Mouse (Mus musculus) adrenal gland, postnatal 14 days (tissue): ENCODE results near the gene Mgat5. TPM values are rescaled to one million over a fixed set of nuclear protein-coding genes. Genes with fewer than 3 reads are reported as not detected.
A peak's percentile ranks its signal among the peaks of the same experiment; 100 is the strongest.

Source experiments
- DNase-seq: peaks from one replicate; pipeline ENCODE4 v3.0.0; 2021; ENCODE audit warnings: mixed read lengths
- total RNA-seq: library from RNA; stranded (reverse); gene quantifications from 2 replicates; pipeline ENCODE4 v1.2.3, GENCODE M21; 2021

The Mgat5 gene
- total RNA-seq, 1 experiment from 2014 or later: 12.0 TPM

GRCm38 (mm10) chr1:127262170-127262837 lies 57.5 kb downstream of the Mgat5 start:
- DNase-seq: no peak

DNA sequence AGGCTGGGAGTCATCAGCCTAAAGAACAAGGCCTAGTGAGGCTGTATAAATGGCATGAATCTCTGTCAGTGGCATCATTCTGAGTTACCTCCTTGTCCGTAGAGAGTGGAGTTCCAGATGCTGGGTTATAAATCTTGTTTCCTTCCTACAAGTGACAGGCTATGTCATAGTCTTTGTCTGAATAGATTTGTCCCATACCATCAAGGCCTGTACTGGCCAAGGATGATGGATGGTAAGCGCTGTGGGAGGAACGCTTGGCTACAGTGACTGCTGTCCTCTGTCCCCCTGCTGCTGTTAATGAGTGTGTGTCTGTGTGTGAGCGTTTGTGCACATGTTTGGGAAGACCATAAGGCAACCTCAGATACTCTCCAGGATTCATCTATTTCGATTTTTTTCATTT lies 63.2 kb downstream of the Mgat5 start:
- DNase-seq: no peak

DNA sequence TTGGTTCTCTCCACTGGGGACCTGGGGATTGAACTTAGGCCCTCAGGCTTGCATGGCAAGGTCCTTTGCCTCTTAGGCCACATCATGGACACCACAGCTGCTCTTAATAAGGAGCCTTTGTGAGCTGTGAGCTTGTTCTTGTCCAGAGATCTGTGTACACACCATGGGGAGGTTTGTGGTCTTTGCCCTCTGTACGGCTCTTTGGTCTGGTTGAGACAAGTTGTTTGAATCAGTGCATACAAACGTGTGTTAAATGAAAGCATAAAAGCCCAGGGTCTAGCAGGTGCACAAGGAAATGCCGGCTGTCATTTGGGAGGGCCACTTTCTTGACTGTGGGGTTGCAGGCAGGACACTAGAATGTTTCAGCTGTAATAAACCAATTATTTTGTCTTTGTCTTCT lies 64.5 kb downstream of the Mgat5 start:
- no peak for DNase-seq

DNA sequence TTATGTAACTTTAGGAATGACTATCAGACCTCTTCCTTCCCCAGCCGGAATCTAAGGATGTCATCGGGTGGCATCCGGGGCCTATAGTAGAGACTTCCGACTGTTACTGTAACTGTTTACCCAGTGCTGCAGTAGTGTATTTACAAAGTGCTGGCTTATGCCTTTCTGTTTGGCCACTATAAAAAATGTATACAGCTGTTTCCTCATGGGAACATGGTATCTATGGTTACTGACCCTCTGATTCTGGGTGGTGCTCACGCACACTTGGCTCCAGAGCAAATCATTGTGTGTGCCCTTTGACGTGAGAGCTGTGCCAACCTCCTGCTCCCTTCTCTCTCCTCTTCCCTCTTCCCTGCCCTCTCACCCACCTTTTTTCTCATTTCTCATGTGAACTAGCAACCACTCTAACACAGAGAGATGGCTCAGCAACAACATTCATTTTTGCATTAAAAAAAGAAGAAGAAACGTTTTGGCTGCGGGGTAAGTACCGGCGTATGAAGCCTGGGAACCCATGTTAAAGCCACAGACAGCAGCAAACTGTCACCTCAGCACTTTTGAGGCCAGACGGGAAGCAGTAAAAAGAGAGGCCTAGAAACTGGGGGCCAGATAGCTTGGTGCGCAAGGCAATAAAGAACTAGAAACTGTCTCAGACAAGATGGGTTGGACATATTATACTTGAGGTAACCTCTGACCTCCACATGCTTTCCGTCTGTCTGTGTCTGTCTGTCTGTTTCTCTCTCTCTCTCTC lies 65.6 kb downstream of the Mgat5 start:
- no peak for DNase-seq

- DNase-seq: no peak
Observed at GRCm38 (mm10) chr1:127271156-127271555, 66.3 kb downstream of the Mgat5 start.

DNA sequence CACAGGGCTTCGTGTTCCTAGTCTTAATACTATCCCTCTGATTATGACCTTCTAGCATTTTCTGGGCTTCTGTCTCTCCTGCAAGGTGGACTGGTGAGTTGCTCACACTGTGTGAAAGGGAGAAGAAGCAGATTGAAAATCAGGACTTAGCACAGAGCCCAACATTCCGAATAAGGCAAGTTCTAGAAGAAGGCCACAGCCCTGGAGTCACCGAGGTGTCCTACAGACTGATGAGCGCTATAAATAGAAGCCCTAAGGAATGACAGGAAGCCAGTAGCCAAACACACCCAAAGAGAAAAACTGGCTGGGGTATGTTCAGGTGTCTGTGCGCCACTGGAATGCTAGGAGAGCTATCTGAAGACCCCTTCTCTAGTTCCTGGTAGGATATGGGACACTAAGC lies 68.5 kb downstream of the Mgat5 start:
- no peak for DNase-seq

DNA sequence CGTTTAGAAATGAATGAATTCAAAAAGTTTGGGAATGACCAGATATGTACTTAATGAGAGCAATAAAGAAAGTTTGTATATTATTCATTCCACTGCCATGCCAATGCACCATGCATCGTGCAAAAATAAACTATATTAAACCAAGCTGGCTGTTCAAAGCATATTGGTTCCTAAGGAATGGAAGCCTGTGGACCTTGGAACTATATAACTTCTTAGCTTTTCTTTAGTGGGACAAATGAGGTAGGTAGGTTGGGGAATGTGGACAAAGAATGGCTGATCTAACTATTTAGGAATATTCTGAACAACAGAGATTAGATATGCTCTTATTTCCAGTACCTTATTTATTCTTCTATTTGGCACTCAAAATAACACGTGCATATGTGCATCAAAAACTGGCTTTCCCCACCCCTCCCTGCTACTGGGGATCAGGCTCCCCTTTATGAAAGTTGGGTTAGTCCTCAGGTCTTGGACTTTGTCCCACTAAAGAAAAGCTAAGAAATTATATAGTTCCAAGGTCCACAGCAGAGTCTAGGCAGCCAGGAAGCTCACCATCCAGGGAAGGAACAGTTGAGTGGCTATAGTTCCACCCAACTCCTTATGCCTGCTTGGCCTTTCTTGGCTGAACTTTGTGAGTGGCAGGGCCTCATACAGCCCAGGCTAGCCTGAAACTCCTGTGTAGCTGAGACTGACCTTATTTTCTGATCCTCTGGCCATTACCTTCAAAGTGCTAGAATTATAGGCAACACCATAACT lies 70.9 kb downstream of the Mgat5 start:
- no peak for DNase-seq

DNA sequence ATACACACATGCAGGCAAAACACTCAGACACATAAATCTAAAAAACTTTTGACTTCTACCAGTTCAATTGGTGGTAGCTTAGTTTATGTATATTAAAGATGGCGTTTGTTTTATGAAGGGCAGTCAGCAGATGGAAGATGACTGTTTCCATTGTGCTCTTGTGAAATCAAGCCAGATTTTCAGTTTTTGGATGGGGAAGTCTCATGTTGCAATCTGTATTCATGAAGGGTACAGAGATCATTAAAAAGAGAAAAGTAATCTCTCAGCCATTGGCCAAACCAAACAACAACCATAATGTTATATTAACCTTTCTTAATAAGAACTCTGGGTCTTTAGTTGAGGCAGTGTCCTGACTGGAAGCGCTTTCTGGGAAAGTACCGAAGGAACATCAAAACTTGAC lies 73.3 kb downstream of the Mgat5 start:
- no peak for DNase-seq

- DNase-seq: peak; percentile 28
Observed at GRCm38 (mm10) chr1:127280256-127280655, 75.4 kb downstream of the Mgat5 start.

DNA sequence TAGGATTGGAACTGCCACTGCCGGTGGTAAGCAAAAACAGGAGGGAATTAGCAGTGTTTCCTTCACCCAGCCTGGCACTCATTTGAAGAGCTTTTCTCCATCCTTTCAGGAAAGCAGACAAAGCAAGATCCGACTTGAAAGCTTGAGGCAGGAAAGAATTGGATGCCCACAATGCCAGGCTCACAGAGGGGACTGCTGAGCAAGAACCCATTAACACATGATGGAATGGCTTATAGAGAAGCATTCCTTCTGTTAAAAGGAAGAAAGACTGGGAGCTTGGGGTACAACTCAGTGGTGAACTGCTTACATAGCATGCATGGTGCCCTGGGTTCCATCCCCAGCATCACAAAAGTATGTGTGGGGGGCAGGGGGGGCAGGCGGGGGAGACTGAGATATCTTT lies 80.2 kb downstream of the Mgat5 start:
- no peak for DNase-seq

DNA sequence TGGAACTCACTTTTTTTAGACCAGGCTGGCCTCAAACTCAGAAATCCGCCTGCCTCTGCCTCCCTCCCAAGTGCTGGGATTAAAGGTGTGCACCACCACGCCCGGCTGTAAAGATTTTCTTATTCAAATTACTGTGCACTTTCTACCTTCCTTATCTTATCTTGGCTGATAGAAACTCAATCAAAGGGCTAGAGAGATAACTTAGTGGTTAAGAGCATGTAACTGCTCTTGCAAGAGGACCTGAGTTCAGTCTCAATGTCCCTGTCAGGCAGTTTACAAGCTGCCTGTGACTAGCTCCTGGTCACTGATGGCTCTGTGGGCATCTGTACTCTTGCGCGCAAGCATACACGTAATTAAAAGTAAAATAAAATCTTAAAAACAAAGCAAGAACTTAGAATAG lies 82.7 kb downstream of the Mgat5 start:
- DNase-seq: no peak

DNA sequence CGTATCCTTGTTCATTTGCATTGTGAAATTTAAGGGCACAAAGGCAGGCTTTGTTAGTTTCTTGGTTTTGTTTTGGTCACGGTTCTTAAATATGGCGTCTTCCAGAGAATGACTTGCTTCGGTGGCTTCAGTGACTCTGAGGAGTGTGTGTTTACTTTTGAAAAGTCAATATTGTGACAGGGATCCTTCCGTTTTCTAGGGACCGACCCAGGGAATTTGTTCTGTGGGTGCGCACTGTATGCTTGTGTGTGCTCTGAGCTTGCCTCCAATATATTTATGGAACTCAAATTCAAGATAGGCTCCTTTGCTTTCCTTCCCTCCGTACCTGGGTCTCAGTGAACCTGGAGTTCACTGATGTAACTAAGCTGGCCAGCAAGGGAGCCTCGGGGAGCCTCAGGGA lies 86.1 kb downstream of the Mgat5 start:
- DNase-seq: no peak

- no peak for DNase-seq
Observed at GRCm38 (mm10) chr1:127291721-127292120, 86.9 kb downstream of the Mgat5 start.

- DNase-seq: no peak
Observed at GRCm38 (mm10) chr1:127293286-127293685, 88.5 kb downstream of the Mgat5 start.

DNA sequence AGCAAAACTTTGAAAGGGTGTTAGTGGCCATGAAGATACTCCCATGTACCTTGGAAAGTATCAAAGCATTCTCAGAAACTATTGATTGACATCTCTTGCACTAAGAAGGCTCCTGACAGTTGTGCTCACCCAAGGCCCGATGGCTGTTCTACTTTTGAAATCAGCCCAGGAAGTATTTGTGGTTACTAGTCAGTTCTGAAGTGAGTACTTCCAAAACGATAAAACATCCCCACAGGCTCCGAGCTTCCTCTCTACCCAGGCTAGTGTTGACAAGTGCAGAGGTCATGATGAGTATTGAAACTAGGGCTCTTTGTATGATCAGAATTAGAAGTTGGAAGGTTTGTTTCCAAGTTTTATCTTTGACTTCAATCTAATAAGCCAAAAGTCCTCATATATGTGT lies 92.0 kb downstream of the Mgat5 start:
- no peak for DNase-seq

- DNase-seq: no peak
Observed at GRCm38 (mm10) chr1:127299774-127300173, 95.0 kb downstream of the Mgat5 start.

GRCm38 (mm10) chr1:127301038-127301437 lies 96.2 kb downstream of the Mgat5 start:
- no peak for DNase-seq

GRCm38 (mm10) chr1:127302620-127303019 lies 97.8 kb downstream of the Mgat5 start:
- DNase-seq: no peak

DNA sequence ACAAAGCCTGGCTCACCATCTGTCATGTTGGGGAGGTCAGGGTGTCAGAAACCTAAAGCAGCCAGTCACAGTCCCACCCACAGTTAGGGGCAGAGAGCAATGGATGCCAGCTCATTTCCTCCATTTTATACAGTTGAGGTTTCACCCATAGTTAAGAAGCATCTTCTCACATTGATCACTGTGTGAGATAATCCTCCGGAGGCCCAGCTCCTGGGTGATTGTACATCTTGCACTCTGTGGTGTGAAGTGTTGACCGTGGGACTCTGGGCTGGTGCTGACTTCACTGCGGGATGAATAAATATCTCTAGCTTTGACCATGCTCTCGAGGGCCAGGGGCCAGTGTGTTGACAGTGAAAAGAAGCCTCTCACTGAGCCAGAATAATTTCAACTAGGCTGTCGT lies 99.0 kb downstream of the Mgat5 start:
- DNase-seq: no peak

DNA sequence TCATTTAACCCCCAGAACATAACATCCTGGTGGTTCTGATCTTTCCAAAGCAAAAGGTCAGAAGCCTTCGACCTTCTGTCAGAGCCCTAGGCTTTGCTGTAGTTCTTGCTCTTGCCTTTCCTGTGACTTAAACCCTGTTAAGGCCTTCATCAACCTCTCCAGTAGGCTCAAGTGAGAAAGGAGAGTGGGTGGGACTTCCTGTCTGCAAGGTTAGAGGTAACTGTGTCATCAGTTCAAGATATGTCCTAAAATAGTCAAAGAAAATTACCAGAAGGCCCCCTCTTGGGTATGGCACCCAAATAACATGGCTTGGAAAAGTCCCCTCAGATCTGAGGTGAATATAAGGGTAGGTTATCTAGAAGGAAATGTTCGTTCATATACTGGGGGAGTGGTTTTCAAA lies 99.5 kb downstream of the Mgat5 start:
- DNase-seq: no peak

- no peak for DNase-seq
Observed at GRCm38 (mm10) chr1:127305582-127305981, 100.8 kb downstream of the Mgat5 start.

DNA sequence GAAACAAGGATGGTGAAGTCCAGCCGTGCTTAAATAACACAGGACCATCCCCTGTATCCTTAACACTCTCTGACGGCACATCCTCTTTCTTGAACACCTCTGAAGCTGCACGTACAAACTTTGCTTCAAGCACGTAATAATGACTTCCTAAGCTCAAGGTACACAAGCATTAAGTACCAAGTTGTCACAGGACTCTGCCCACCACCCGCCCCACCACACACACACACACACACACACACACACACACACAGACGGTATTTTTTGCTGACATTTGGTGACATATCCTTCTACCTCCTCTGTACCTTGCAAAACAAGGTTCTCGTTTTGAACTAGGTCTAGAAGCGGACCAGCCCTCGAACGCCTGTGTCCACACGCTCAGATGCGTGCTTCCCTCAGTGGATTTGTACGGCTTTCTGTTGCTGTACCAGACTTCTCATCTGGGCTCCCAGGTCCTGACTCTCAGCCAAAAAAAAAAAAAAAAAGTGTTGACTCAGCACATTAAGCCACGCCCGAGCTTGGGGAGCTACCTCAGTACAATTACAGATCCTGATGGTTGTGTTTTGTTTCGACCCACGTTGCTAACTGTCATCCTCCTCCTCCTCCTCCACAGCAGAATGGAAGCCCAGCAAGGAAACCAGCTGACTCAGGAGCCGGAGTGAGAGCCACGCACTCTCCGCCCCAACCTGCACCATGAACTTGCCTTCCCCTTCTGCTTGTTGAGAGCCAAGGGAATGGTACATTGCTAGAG lies 101.4 kb downstream of the Mgat5 start:
- no peak for DNase-seq

GRCm38 (mm10) chr1:127307361-127307760 lies 102.5 kb downstream of the Mgat5 start:
- no peak for DNase-seq
